Mouse (Mus musculus): ENCODE measurements at regions not wholly inside any gene's neighbourhood (a gene's known extent, or its start where the extent isn't known, plus 50 kb on each side); places are given as distances from the start of the nearest gene placed in this dataset.

- DNase-seq (ENCODE audit: extremely low read depth, low read depth, low spot score) = no peak
Observed at GRCm38 (mm10) chr3:50761766-50762165, 318.4 kb upstream of the Slc7a11 start.

GRCm38 (mm10) chr3:50758106-50758505 lies 314.7 kb upstream of the Slc7a11 start:
- DNase-seq (ENCODE audit: extremely low read depth, low read depth, low spot score) = no peak

- DNase-seq (ENCODE audit: extremely low read depth, low read depth, low spot score) = no peak
Observed at GRCm38 (mm10) chr3:50737173-50737572, 293.8 kb upstream of the Slc7a11 start.

GRCm38 (mm10) chr3:50719035-50719434 lies 275.6 kb upstream of the Slc7a11 start:
- no peak for DNase-seq (ENCODE audit: extremely low read depth, low read depth, low spot score)

- no peak for DNase-seq (ENCODE audit: extremely low read depth, low read depth, low spot score)
Observed at GRCm38 (mm10) chr3:50713463-50713862, 270.0 kb upstream of the Slc7a11 start.

- no peak for DNase-seq (ENCODE audit: extremely low read depth, low read depth, low spot score)
Observed at GRCm38 (mm10) chr3:50709415-50709989, 266.1 kb upstream of the Slc7a11 start.

GRCm38 (mm10) chr3:50706707-50707106 lies 263.3 kb upstream of the Slc7a11 start:
- DNase-seq (ENCODE audit: extremely low read depth, low read depth, low spot score) = no peak

- DNase-seq (ENCODE audit: extremely low read depth, low read depth, low spot score) = no peak
Observed at GRCm38 (mm10) chr3:50694904-50695680, 251.7 kb upstream of the Slc7a11 start.

- DNase-seq (ENCODE audit: extremely low read depth, low read depth, low spot score) = no peak
Observed at GRCm38 (mm10) chr3:50694497-50694896, 251.1 kb upstream of the Slc7a11 start.

- DNase-seq (ENCODE audit: extremely low read depth, low read depth, low spot score) = no peak
Observed at GRCm38 (mm10) chr3:50692306-50692705, 248.9 kb upstream of the Slc7a11 start.

- no peak for DNase-seq (ENCODE audit: extremely low read depth, low read depth, low spot score)
Observed at GRCm38 (mm10) chr3:50690750-50691149, 247.3 kb upstream of the Slc7a11 start.

GRCm38 (mm10) chr3:50689375-50689774 lies 246.0 kb upstream of the Slc7a11 start:
- no peak for DNase-seq (ENCODE audit: extremely low read depth, low read depth, low spot score)

- DNase-seq (ENCODE audit: extremely low read depth, low read depth, low spot score) = no peak
Observed at GRCm38 (mm10) chr3:50687755-50688154, 244.3 kb upstream of the Slc7a11 start.

- DNase-seq (ENCODE audit: extremely low read depth, low read depth, low spot score) = no peak
Observed at GRCm38 (mm10) chr3:50678611-50678988, 235.2 kb upstream of the Slc7a11 start.

GRCm38 (mm10) chr3:50677953-50678610 lies 234.7 kb upstream of the Slc7a11 start:
- no peak for DNase-seq (ENCODE audit: extremely low read depth, low read depth, low spot score)

GRCm38 (mm10) chr3:50675769-50676168 lies 232.4 kb upstream of the Slc7a11 start:
- no peak for DNase-seq (ENCODE audit: extremely low read depth, low read depth, low spot score)

GRCm38 (mm10) chr3:50674860-50675566 lies 231.6 kb upstream of the Slc7a11 start:
- no peak for DNase-seq (ENCODE audit: extremely low read depth, low read depth, low spot score)

GRCm38 (mm10) chr3:50665316-50665715 lies 221.9 kb upstream of the Slc7a11 start:
- DNase-seq (ENCODE audit: extremely low read depth, low read depth, low spot score) = no peak

GRCm38 (mm10) chr3:50660966-50661365 lies 217.6 kb upstream of the Slc7a11 start:
- DNase-seq (ENCODE audit: extremely low read depth, low read depth, low spot score) = no peak

- no peak for DNase-seq (ENCODE audit: extremely low read depth, low read depth, low spot score)
Observed at GRCm38 (mm10) chr3:50660566-50660965, 217.2 kb upstream of the Slc7a11 start.

GRCm38 (mm10) chr3:50657890-50658289 lies 214.5 kb upstream of the Slc7a11 start:
- DNase-seq (ENCODE audit: extremely low read depth, low read depth, low spot score) = no peak

- no peak for DNase-seq (ENCODE audit: extremely low read depth, low read depth, low spot score)
Observed at GRCm38 (mm10) chr3:50654441-50654840, 211.0 kb upstream of the Slc7a11 start.

Measured in fat pad, adult 2 months (tissue).